Mouse (Mus musculus) forebrain, embryonic 12.5 days (tissue): ENCODE measurements at regions not wholly inside any gene's neighbourhood (a gene's known extent, or its start where the extent isn't known, plus 50 kb on each side); places are given as distances from the start of the nearest gene placed in this dataset.

Source experiments
- ATAC-seq: fragments of 200-750 bp; cut with Nextera tagmentation; 2 replicates; pipeline ENCODE4 v1.8.0; 2017; ENCODE audit warnings: moderate TSS enrichment; ENCODE audit not compliant: low FRiP score
- H3K27ac ChIP-seq: fragments of 300-500 bp; sonication (generic); 2 replicates; pipeline ENCODE4 v1.5.1; 2016; ENCODE audit warnings: mild to moderate bottlenecking
- H3K27me3 ChIP-seq: fragments of 300-500 bp; sonication (generic); 2 replicates; pipeline ENCODE4 v1.6.1; 2016; ENCODE audit warnings: mild to moderate bottlenecking
- H3K36me3 ChIP-seq: fragments of 300-500 bp; sonication (generic); replicated peaks from 2 replicates; pipeline ENCODE4 v1.6.1; 2016; ENCODE audit warnings: mild to moderate bottlenecking
- H3K4me1 ChIP-seq: fragments of 300-500 bp; sonication (generic); 2 replicates; pipeline ENCODE4 v1.6.1; 2016
- H3K4me2 ChIP-seq: fragments of 300-500 bp; sonication (generic); 2 replicates; pipeline ENCODE4 v1.6.1; 2016; ENCODE audit warnings: mild to moderate bottlenecking, moderate library complexity
- H3K4me3 ChIP-seq: fragments of 300-500 bp; sonication (generic); replicated peaks from 2 replicates; pipeline ENCODE4 v1.5.1; 2016; ENCODE audit warnings: mild to moderate bottlenecking
- H3K9ac ChIP-seq: fragments of 300-500 bp; sonication (generic); 2 replicates; pipeline ENCODE4 v1.6.1; 2016; ENCODE audit warnings: mild to moderate bottlenecking
- H3K9me3 ChIP-seq: fragments of 300-500 bp; sonication (generic); 2 replicates; pipeline ENCODE4 v1.6.1; 2016
- WGBS: fragments of 180-500 bp; shearing (Covaris S2); methylation state at CpG from one replicate; pipeline ENCODE4 v1.1.7; 2016; 5-methylcytosine and 5-hydroxymethylcytosine counted together

DNA sequence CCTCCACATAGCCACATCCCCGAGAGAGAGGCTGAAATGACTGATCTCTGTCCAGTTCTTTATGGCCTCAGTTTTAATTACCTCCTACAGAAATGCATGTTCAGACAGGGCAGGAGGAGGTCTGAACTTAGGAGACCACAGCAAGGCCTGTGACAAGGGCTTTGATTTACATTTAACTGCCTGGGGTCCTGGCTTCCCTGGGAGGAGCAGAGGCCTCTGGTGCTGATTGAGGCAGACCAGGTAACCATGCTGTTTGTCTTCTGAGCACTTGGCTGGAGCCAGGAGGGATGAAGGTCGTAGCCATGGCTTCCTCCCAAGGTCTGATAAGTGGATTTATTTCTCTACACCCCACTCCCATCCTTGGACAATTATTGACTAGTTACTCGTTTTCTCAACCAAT, 224.0 kb upstream of the Stt3b start:
- WGBS, result 48% methylated on average over 3 of the region's 3 CpGs
- Histone ChIP-seq H3K9me3 (no peaks in the 10 kb centered on the region), H3K4me3 (no peak overlapping the region), H3K27me3 (no peaks in the 10 kb centered on the region), H3K9ac (no peak overlapping the region), H3K36me3 (no peaks in the 10 kb centered on the region), H3K4me2 (no peak overlapping the region), H3K4me1 (0 out of 2 replicates have a peak, but pooled peaks cover 4% of the 10 kb centered on the region), H3K27ac (no peak overlapping the region)
- ATAC-seq, result no peak

DNA sequence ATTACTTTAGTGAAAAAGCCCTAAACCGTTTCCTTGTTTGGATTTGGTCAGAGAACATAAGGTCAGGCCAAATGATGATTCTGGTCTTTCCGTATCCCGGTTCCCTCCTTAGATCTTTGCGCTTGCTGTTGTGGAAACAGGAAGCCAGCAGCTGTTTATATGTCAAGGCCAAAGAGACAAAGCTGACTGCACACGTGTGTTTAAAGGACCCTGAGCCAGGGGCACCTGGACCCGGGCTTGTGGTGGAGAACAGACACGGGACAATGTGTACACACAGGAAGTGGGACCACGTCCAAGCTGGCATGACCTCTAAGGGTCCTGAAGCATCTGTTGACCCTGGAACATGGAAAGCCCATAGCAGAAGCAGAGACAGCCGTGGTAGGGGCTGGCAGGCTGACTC, 233.4 kb upstream of the Stt3b start:
- H3K4me2 ChIP-seq, result no peak overlapping the region
- H3K36me3 ChIP-seq, result no peaks in the 10 kb centered on the region
- no peak overlapping the region for H3K9ac ChIP-seq
- no peak overlapping the region for H3K27ac ChIP-seq
- peaks cover 4% of the 10 kb centered on the region; the same call in 1 of the 2 replicates for H3K9me3 ChIP-seq
- no peak overlapping the region for H3K4me3 ChIP-seq
- H3K4me1 ChIP-seq, result peaks cover 6% of the 10 kb centered on the region; the same call in 1 of the 2 replicates
- 89% methylated on average over 9 of the region's 9 CpGs for WGBS
- no peaks in the 10 kb centered on the region for H3K27me3 ChIP-seq
- ATAC-seq, result no peak

- Histone ChIP-seq H3K4me2 (no peak overlapping the region), H3K9me3 (peaks cover 4% of the 10 kb centered on the region; the same call in 1 of the 2 replicates), H3K4me3 (no peak overlapping the region), H3K36me3 (no peaks in the 10 kb centered on the region), H3K9ac (no peak overlapping the region), H3K27me3 (no peaks in the 10 kb centered on the region), H3K27ac (no peak overlapping the region), H3K4me1 (peaks cover 6% of the 10 kb centered on the region; the same call in 1 of the 2 replicates)
- ATAC-seq, result no peak
- 88% methylated on average over 4 of the region's 4 CpGs for WGBS
Measured at GRCm38 (mm10) chr9:115545178-115545577, 235.0 kb upstream of the Stt3b start.

- no peaks in the 10 kb centered on the region for H3K27me3 ChIP-seq
- H3K9me3 ChIP-seq, result peaks cover 3% of the 10 kb centered on the region; the same call in 1 of the 2 replicates
- 9% methylated on average over 2 of the region's 2 CpGs for WGBS
- no peak overlapping the region for H3K27ac ChIP-seq
- no peak for ATAC-seq
- H3K36me3 ChIP-seq, result no peaks in the 10 kb centered on the region
- H3K4me2 ChIP-seq, result no peak overlapping the region
- H3K4me1 ChIP-seq, result peaks cover 6% of the 10 kb centered on the region; the same call in 1 of the 2 replicates
- no peak overlapping the region for H3K4me3 ChIP-seq
- H3K9ac ChIP-seq, result no peak overlapping the region
Measured at GRCm38 (mm10) chr9:115545792-115546191, 235.6 kb upstream of the Stt3b start.

GRCm38 (mm10) chr9:115547625-115548325, 237.6 kb upstream of the Stt3b start:
- H3K27me3 ChIP-seq, result no peaks in the 10 kb centered on the region
- H3K4me3 ChIP-seq, result no peak overlapping the region
- no peaks in the 10 kb centered on the region for H3K9me3 ChIP-seq
- H3K27ac ChIP-seq, result no peak overlapping the region
- H3K9ac ChIP-seq, result no peak overlapping the region
- WGBS, result 61% methylated on average over 8 of the region's 8 CpGs
- peaks cover 6% of the 10 kb centered on the region; the same call in 1 of the 2 replicates for H3K4me1 ChIP-seq
- no peak overlapping the region for H3K4me2 ChIP-seq
- no peaks in the 10 kb centered on the region for H3K36me3 ChIP-seq
- ATAC-seq, result peak; percentile 36; the same call in 1 of the 2 replicates

- Histone ChIP-seq H3K9me3 (no peaks in the 10 kb centered on the region), H3K27me3 (no peaks in the 10 kb centered on the region), H3K4me3 (no peak overlapping the region), H3K36me3 (no peaks in the 10 kb centered on the region), H3K27ac (no peak overlapping the region), H3K4me2 (no peak overlapping the region), H3K9ac (no peak overlapping the region), H3K4me1 (peaks cover 6% of the 10 kb centered on the region; the same call in 1 of the 2 replicates)
- 57% methylated on average over 8 of the region's 8 CpGs for WGBS
- ATAC-seq, result no peak
Measured at GRCm38 (mm10) chr9:115548722-115549349, 238.6 kb upstream of the Stt3b start.

DNA sequence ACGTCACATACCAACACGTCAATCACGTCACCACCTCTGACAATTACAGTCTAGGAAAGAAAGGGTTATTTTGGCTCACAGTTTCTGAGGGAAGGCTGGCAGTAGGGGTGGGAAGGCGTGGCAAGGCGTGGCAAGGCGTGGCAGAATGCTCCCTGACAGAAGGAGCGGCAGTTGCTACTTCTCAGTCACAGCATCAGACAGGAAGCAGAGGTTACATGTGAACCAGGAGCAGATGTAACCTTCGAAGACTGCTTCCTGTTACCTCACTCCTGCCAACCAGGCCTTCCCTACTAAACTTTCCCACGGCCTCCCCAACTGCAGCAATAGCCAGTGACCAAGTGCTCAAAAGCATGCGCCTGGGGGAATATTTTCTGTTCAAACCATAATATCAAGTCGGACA, 240.9 kb upstream of the Stt3b start:
- H3K27me3 ChIP-seq, result no peaks in the 10 kb centered on the region
- no peak for ATAC-seq
- no peak overlapping the region for H3K9ac ChIP-seq
- H3K9me3 ChIP-seq, result no peaks in the 10 kb centered on the region
- no peak overlapping the region for H3K27ac ChIP-seq
- H3K4me2 ChIP-seq, result no peak overlapping the region
- H3K4me3 ChIP-seq, result no peak overlapping the region
- H3K36me3 ChIP-seq, result no peaks in the 10 kb centered on the region
- 90% methylated on average over 11 of the region's 11 CpGs for WGBS
- peaks cover 6% of the 10 kb centered on the region; the same call in 1 of the 2 replicates for H3K4me1 ChIP-seq

GRCm38 (mm10) chr9:115551501-115551900, 241.3 kb upstream of the Stt3b start:
- peaks cover 6% of the 10 kb centered on the region; the same call in 1 of the 2 replicates for H3K4me1 ChIP-seq
- no peaks in the 10 kb centered on the region for H3K27me3 ChIP-seq
- H3K4me2 ChIP-seq, result no peak overlapping the region
- no peak overlapping the region for H3K27ac ChIP-seq
- H3K4me3 ChIP-seq, result no peak overlapping the region
- H3K9me3 ChIP-seq, result no peaks in the 10 kb centered on the region
- H3K9ac ChIP-seq, result no peak overlapping the region
- H3K36me3 ChIP-seq, result no peaks in the 10 kb centered on the region
- no peak for ATAC-seq
- 76% methylated on average over 4 of the region's 4 CpGs for WGBS

GRCm38 (mm10) chr9:115558131-115558530, 247.9 kb upstream of the Stt3b start:
- no peaks in the 10 kb centered on the region for H3K27me3 ChIP-seq
- no peak overlapping the region for H3K4me3 ChIP-seq
- WGBS, result 92% methylated on average over 7 of the region's 7 CpGs
- H3K4me1 ChIP-seq, result peaks cover 4% of the 10 kb centered on the region; the same call in 1 of the 2 replicates
- H3K9ac ChIP-seq, result no peak overlapping the region
- H3K9me3 ChIP-seq, result peaks cover 4% of the 10 kb centered on the region; the same call in 1 of the 2 replicates
- ATAC-seq, result no peak
- no peak overlapping the region for H3K4me2 ChIP-seq
- no peaks in the 10 kb centered on the region for H3K36me3 ChIP-seq
- no peak overlapping the region for H3K27ac ChIP-seq

- H3K27me3 ChIP-seq, result no peaks in the 10 kb centered on the region
- no peak overlapping the region for H3K4me3 ChIP-seq
- no peak overlapping the region for H3K4me2 ChIP-seq
- H3K9me3 ChIP-seq, result peaks cover 4% of the 10 kb centered on the region; the same call in 1 of the 2 replicates
- ATAC-seq, result no peak
- no peak overlapping the region for H3K9ac ChIP-seq
- H3K36me3 ChIP-seq, result no peaks in the 10 kb centered on the region
- no peak overlapping the region for H3K27ac ChIP-seq
- H3K4me1 ChIP-seq, result peaks cover 7% of the 10 kb centered on the region; the same call in 1 of the 2 replicates
- 91% methylated on average over 5 of the region's 5 CpGs for WGBS
Measured at GRCm38 (mm10) chr9:115559521-115559920, 249.3 kb upstream of the Stt3b start.

- WGBS, result 83% methylated on average over 6 of the region's 6 CpGs
- H3K27ac ChIP-seq, result no peak overlapping the region
- no peak overlapping the region for H3K4me3 ChIP-seq
- peaks cover 4% of the 10 kb centered on the region; the same call in 1 of the 2 replicates for H3K9me3 ChIP-seq
- H3K4me2 ChIP-seq, result no peak overlapping the region
- ATAC-seq, result no peak
- H3K9ac ChIP-seq, result no peak overlapping the region
- peaks cover 9% of the 10 kb centered on the region; the same call in 1 of the 2 replicates for H3K4me1 ChIP-seq
- H3K36me3 ChIP-seq, result no peaks in the 10 kb centered on the region
- H3K27me3 ChIP-seq, result no peaks in the 10 kb centered on the region
Measured at GRCm38 (mm10) chr9:115561207-115561606, 251.0 kb upstream of the Stt3b start.

DNA sequence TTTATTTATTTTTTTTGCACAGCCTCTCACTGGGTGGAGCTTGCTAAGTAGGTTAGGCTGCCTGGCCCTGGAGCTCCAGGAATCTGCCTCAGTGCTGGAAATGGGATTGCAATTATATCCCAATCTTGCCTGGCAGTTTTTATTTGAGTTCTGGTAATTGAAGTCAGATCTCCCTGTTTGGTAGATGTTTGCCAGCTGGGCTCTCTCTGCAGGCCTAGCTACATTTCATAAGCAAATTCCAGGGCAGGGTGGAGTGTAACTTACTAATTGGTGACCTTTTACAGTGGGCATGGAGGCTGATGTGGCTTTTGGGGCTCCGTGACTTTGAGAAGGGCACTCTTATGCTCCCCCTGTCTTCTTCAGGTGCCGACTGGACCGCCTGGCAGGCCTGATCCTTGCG, 252.6 kb upstream of the Stt3b start:
- ATAC-seq, result no peak
- Histone ChIP-seq H3K27me3 (no peaks in the 10 kb centered on the region), H3K4me2 (no peak overlapping the region), H3K4me1 (peaks cover 9% of the 10 kb centered on the region; the same call in 1 of the 2 replicates), H3K36me3 (no peaks in the 10 kb centered on the region), H3K9ac (no peak overlapping the region), H3K9me3 (peaks cover 4% of the 10 kb centered on the region; the same call in 1 of the 2 replicates), H3K27ac (no peak overlapping the region), H3K4me3 (no peak overlapping the region)
- WGBS, result 68% methylated on average over 4 of the region's 4 CpGs
